Mouse (Mus musculus) ZHBTc4 (cell line): ENCODE data around the gene Numa1.
"Not testable (repeated sequence)": the region's sequence is repeated elsewhere in the genome, so short reads cannot be mapped to it uniquely, and the experiment has no call there.

Experiments used
- DNase-seq: peaks from one replicate; pipeline ENCODE4 v3.0.0-alpha.2; 2011; ENCODE audit warnings: low read depth, low spot score

Numa1 gene

DNA sequence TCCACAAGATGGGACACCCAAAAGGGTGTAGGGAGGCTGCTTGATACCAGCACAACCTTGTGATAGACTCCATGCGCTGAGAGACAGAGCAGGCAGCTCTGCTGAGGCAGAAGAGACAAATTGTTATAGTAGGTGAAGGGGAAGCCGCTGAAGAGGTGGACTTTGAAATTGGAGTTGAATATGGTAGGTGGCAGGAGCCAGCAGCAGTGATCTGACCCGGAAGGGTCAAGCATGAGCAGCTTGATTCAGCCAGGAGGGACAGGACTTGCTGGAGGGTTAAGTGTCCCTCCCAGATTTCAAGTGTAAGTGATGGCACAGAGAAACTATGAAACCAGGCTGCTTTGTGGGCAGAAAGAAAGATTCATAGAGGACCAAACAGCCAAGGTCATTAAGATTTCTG lies 51.2 kb downstream of the Numa1 start:
- DNase-seq, result no peak

DNA sequence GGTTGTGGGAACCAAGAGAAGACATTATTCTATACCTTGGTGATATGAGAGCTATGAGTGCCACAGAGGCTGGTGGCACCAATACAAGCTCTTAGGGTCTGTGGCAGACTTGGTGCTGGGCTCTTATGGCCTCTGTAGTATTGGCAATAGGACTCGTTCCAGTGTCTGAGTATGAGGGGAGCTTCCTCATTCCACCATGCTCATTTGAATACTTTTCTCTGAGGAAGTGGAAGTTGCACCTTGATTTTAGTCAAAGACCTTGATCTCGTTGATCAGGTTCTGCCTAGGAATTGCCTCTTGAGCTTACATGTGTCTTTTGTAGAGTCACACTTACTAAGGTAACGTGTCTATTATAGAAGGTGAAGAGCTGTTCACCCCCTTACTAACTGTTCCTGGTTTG lies 60.3 kb downstream of the Numa1 start:
- no peak for DNase-seq

DNA sequence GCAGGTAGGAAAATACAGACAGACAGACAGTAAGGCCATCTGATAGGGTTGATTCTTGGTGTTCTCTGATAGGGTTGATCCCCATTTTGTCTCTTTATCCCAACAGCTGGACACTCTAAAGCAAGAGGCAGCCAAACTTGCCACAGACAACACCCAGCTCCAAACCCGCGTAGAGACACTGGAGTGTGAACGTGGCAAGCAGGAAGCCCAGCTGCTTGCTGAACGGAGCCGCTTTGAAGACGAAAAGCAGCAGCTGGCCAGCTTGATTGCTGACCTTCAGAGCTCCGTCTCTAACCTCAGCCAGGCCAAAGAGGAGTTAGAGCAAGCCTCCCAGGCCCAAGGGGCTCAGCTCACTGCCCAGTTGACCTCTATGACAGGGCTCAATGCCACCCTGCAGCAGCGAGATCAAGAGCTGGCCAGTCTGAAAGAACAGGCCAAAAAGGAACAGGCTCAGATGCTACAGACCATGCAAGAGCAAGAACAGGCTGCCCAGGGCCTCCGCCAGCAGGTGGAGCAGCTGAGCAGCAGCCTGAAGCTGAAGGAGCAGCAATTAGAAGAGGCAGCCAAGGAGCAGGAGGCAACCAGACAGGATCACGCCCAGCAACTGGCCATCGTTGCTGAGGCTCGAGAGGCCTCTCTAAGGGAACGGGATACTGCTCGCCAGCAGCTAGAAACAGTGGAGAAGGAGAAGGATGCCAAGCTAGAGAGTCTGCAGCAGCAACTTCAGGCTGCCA lies 64.5 kb downstream of the Numa1 start:
- DNase-seq, result peak; percentile 88

DNA sequence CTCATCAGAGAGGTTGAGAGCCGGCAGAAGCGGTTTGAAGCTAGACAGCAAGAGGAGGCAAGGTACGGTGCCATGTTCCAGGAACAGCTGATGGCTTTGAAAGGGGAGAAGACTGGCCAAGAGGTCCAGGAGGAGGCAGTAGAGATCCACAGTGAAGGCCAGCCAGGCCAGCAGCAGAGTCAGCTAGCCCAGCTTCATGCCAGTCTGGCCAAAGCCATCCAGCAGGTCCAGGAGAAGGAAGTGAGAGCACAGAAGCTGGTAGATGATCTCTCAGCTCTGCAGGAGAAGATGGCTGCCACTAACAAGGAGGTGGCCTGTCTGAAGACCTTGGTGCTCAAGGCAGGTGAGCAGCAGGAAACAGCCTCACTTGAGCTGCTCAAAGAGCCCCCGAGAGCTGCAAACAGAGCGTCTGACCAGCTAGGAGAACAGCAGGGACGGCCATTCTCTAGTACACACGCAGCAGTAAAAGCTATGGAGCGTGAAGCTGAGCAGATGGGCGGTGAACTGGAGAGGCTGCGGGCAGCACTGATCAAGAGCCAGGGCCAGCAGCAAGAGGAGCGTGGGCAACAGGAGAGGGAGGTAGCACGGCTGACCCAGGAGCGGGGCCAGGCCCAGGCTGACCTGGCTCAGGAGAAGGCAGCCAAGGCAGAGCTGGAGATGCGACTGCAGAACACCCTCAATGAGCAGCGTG lies 65.7 kb downstream of the Numa1 start:
- DNase-seq, result no peak

DNA sequence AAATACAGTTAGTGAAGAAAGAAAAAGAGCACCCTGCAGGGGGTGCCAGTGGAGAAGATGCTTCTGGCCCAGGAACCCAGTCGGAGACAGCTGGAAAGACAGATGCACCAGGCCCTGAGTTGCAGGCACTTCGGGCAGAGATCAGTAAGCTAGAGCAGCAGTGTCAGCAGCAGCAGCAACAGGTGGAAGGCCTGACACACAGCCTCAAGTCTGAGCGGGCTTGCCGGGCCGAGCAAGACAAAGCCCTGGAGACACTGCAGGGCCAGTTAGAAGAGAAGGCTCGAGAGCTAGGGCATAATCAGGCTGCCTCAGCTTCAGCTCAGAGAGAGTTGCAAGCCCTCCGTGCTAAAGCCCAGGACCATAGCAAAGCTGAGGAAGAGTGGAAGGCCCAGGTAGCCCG lies 66.4 kb downstream of the Numa1 start:
- DNase-seq, result no peak

DNA sequence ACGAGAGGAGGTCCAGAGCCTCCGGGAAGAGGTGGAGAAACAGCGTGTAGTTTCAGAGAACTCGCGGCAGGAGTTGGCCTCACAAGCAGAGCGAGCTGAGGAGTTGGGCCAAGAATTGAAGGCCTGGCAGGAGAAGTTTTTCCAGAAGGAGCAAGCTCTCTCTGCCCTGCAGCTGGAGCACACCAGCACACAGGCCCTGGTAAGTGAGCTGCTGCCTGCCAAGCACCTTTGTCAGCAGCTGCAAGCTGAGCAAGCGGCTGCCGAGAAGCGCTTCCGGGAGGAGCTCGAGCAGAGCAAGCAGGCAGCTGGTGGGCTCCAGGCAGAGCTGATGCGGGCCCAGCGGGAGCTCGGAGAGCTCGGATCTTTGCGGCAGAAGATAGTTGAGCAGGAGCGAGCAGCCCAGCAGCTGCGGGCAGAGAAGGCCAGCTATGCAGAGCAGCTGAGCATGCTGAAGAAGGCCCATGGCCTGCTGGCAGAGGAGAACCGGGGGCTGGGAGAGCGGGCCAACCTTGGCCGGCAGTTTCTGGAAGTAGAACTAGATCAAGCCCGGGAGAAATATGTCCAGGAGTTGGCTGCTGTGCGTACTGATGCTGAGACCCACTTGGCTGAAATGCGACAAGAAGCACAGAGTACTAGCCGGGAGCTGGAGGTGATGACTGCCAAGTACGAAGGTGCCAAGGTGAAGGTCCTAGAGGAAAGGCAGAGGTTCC lies 67.2 kb downstream of the Numa1 start:
- peak; percentile 43 for DNase-seq

DNA sequence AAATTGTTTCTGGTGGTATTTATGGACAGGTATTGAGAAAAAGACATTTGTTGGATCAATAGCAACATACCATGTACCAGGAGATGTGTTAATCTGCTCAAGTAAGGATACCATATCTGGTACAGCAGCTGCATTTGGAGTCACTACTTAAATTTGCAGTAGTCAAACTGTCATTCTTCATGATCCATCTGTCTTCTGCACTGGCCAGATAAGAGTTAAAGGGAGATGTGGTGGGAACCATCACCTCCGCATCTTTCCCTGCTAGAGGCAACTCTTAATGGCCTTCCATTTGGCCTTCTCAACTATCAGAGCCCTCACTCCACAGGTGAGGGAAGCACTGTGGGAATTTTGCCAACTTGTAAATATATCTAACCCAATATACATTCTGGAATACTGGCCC lies 72.6 kb downstream of the Numa1 start:
- no peak for DNase-seq

DNA sequence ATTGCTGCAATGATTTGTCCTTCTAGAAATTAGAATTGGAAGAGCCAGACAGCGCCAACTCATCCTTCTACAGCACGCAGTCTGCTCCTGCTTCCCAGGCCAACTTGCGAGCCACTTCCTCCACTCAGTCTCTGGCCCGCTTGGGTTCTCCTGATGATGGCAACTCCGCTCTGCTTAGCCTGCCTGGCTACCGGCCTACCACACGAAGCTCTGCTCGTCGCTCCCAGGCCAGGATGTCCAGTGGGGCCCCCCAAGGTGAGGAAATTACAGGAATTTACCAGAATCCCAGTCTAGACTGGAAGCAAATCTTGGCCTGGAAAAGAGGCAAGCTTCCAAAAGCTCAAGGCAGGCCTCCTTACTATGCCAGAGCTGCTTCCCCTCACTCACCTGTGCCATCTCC lies 77.9 kb downstream of the Numa1 start:
- no peak for DNase-seq

DNA sequence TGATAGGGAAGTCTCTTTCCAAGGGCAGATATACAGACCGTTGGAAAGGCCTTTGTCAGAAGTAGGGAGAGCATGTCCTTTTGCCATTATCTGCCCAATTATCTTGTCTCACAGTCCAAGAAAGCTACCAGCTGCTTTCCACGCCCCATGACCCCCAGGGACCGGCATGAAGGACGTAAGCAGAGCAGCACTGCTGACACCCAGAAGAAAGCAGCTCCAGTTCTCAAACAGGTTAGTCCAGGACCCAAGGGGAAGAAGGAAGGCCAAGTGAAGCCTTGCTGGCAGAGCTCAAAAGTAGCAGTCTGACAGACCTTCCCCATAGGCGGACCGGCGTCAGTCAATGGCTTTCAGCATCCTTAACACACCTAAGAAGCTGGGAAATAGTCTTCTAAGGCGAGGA lies 79.5 kb downstream of the Numa1 start:
- no peak for DNase-seq

DNA sequence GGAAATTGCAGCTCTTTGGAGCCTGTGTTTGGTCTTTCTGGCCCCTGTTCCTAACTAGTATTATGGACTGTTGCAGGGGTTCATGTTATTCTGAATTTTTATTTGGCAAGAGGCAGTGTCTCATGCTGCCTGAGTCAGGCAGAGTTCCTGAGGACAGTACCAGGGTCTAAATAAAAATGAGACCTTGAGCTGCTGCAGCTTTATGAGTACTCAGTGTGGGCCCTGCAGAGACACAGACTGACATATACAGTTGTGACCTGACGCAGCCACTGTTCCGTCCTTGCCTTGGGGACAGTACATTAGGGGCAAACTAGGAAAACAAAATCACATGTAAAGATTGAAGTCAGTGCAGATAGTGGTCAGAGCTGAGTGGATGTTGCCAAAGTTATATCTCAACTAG lies 81.1 kb downstream of the Numa1 start:
- DNase-seq, result no peak

DNA sequence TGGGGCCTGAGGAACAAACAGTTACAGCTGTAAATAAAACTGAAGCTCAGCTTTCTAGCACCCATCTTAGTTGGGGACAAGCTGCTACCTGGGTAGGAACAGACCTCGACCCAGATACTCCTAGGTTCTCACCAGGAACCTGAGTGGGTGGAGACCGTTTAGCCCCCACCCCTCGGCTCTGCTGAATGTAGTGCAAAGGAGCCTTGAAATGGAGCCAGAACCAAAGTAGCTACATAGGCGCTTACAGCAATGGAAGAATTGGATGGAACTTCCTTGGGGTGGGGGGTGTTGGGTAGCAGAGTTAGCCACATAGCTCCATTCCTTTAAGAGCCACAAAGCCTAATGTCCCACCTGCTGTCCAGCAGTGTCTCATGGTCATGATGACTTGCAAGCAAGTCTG lies 83.0 kb downstream of the Numa1 start:
- DNase-seq, result no peak

DNA sequence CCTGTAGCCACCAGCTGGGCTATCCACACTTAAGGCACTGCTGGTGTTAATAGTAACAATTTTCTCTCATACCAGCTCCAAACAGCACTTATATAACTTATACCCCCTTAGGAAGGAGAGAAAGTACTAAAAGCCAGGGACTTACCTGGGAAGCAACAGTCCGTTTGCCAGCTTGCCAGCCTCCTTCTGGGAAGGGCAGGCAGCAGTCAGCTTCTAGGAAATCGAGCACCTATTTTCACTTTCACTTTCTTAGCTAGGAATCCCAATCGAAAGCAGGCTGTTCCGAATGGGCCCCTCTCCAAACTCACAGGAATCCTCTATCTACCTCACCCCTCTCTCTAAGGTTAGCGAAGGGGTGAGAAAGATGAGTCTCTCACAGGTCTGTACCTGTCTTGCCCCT lies 83.5 kb downstream of the Numa1 start:
- no peak for DNase-seq

DNA sequence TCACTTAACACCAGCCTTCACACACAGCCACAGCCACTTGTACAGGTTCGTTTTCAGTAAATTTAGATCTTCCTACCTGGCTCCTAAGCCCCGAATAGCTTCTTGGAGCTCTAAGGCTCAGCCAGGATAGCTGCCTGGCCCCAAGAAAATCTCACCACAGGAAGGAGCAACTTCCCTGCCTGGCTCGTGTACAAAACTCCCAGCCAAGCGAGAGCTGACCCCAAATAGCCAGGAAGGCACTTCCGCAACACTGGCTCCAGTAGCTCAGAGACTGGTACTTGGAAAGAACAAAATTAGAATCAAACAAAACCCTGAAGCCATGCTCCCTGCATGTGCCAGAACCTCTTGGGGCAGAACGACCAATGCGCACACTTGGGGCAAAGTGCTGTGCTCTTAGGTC lies 84.1 kb downstream of the Numa1 start:
- DNase-seq, result no peak

DNA sequence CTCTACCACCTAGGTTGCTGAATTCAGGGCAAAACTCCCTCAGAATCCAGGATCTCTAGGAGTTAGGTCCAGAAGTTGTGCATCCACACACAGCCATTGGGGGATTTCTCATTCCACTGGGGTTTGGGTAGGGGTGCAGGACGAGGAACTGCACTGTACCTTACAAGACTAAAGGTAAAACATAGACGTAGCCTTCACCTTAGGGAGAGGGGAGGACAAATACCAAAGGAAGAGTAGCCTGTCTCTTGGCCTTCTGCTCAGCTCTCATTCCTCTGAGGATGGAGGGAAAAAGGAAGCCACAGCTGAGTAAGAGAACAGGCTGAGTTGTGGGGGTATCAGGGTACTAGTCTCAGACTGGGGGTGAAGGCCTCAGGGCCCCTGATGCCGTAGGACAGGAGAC lies 84.7 kb downstream of the Numa1 start, which contains the start of gene Il18bp:
Gene Il18bp (minus strand): TSS at position 101 of the 400 bp plus-strand sequence.
- no peak for DNase-seq

DNA sequence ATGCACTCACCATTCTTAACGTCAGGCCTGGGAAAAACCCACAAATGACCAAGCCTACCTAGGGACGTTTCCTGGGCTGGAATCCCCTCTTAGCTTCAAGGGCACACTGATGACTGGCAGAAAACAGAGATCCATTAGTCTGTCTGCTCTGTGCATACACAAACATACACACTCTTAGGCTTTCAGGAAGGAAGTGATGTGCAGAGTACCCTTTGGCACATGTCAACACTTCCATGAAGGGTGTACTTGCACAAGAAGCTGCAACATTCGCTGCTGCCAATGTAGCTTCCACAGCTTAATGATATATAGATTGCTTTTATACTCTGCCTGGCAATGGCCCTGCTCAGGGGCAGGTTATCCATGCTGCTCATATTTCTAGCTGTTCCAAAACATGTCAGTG lies 85.5 kb downstream of the Numa1 start:
- no peak for DNase-seq

DNA sequence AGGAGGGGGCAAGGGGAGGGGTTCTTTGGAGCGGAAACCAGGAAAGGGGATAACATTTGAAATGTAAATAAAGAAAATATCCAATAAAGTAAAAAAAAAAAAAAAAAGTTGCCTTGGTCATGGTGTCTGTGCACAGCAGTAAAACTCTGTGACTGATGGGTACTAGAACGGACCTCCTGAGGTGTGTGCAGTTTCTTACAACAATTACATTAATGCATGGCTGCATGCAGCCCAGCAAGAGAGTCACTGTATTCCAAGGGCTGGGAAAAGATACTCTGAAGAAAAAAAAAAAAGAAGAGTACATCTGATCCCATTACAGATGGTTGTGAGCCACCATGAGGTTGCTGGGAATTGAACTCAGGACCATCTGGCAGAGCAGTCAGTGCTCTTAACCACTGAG lies 87.0 kb downstream of the Numa1 start:
- not testable (repeated sequence) for DNase-seq

DNA sequence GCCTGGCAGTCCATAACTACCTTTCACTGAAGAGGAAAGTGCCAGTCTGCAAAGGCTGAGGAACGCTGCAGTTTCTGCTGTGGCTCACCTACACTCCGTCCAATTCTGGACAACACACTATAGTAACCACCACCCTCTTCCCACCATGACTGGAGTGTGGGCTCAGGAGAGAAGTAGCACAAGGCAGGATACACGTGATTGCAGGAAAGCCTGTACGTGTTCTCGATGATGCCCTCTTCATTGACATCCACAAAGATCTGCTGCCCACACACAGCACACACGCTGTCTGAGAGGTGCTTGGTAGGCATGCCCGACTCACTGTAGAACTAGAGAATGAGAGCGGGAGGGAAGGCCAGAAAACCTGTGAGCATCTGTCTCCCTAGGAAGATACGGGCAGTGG lies 89.9 kb downstream of the Numa1 start:
- DNase-seq, result no peak

DNA sequence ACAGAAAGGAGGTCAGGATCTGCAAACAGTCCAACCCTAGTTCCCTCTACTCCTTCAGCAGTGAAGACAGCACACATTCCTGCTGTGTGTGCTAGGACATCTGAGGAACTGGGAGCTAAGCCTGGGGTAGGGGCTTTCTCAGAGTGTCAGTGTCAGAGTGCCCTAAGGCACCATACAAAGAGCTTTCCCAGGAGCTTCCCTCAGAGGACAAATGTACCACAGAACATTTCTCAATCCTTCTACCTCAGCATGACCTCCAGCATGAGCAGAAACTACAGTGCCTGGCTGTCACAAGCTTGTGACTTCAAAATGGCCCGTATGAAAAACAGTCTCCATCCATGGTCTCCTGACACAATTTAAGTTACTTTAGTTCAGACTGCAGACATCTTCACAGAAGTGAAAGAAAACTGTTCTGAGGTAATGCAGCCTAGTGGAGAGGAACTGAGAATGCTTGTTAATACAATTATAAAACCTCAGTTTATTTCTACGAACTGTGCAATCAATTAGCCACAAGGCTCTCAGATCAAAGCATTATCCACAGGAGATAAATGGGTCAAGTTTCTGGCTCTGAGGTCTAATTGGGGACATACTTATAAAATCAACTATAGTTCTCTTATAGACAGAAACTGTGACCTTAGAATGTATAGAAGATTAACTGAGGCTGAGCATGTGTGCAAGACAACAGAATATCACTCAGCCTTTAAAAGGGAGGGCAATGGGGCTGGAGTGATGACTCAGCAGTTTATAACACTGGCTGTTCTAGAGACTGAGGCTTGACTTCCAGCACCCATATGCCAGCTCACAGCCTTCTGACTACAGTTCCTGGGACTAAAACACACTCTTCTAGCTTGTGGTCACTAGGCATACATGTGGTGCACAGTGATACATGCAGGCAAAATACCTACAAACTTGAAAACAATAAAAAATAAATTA lies 91.5 kb downstream of the Numa1 start:
- DNase-seq, result no peak

DNA sequence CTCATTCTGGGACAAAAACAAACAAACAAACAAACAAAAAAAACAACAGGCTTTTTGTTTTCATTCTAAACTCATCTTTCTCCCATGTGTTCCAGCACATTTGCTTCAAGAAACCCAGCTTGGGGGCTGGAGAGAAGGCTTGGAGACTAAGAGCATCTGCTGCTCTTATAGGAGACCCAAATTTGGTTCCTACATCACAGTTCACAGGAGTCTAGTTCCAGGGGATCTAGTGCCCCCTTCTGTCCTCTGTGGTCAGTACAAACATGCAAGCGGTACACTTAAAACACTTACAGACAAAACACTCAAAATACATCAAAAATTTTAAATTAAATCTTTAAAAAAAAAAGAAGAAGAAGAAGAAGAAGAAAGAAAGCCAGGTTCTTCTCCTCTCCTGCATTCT lies 101.0 kb downstream of the Numa1 start:
- DNase-seq, result peak; percentile 18

DNA sequence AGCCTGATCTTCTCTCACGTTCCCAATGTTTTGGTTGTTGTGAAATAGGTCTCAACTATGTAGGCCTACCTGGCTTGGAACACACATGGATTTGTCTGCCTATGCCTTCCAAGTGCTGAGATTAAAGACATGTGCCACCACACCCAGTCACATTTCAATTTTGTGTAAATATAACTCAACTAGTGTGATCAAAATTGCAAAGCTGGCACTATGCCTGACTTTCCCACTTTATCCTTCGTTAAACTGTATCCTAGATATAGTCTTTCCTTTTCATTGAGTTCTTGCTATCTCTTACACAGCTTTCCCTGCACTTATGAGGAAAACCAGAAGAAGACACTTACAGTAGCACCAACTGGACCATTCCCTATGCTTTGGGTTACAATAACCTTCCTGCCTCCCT lies 101.6 kb downstream of the Numa1 start:
- DNase-seq, result no peak

DNA sequence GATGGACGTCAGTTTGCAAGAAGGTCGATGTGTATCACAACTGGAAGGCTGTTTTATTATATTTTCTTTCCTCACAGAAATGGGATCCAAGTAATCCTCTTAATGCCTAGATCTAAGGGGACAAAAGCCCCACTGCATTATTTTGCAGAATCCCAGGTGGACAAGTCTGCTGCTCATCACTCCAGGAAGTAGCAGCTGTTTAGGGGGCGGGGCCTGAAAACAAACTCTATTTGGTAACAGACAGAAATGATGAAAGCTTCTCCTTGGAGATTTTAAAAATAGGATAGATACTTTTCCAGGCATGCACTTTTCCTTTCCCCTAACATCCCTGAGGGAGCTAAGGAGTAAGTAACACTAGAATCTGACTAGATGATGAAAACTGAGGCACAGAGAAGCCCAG lies 103.4 kb downstream of the Numa1 start:
- no peak for DNase-seq

DNA sequence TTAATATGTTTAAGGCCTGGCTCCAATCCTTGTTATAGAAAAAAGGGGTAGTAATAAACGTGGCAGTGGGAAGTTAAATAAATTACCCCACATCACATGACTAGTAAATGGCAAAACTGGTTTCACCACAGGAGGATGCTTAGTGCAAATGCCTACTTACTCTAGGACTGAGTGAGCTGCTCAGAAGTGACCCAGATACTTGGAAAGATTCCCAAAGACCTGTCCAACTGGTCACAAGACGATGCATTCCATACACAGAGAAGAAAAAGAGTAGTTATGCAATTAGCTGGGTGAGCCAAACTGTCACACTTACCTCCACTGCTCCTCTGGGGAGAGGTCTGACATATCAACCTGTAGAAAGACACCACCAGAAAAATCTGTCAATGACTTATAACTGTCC lies 108.4 kb downstream of the Numa1 start:
- DNase-seq, result no peak
